Mouse (Mus musculus) neural tube, embryonic 14.5 days (tissue): ENCODE measurements around the gene Trp63. TPM values are rescaled to one million over a fixed set of nuclear protein-coding genes. Genes with fewer than 3 reads are reported as not detected.

Experiments
- ATAC-seq: fragments of 200-750 bp; cut with Nextera tagmentation; 2 replicates; pipeline ENCODE4 v1.8.0; 2017; ENCODE audit warnings: low read depth, mild to moderate bottlenecking, moderate TSS enrichment, moderate library complexity
- H3K27ac ChIP-seq: fragments of 300-500 bp; sonication (generic); 2 replicates; pipeline ENCODE4 v1.5.1; 2014; ENCODE audit warnings: low read depth, mild to moderate bottlenecking, control low read depth, low read length, moderate library complexity, mixed read lengths
- H3K27me3 ChIP-seq: fragments of 300-500 bp; sonication (generic); 2 replicates; pipeline ENCODE4 v1.6.1; 2014; ENCODE audit warnings: low read length; ENCODE audit not compliant: control insufficient read depth, insufficient read depth
- H3K36me3 ChIP-seq: fragments of 300-500 bp; sonication (generic); 2 replicates; pipeline ENCODE4 v1.6.1; 2014; ENCODE audit warnings: low read length, mixed read lengths; ENCODE audit not compliant: control insufficient read depth, insufficient read depth
- H3K4me1 ChIP-seq: fragments of 300-500 bp; sonication (generic); 2 replicates; pipeline ENCODE4 v1.6.1; 2014; ENCODE audit warnings: low read length; ENCODE audit not compliant: control insufficient read depth, insufficient read depth
- H3K4me2 ChIP-seq: fragments of 300-500 bp; sonication (generic); 2 replicates; pipeline ENCODE4 v1.6.1; 2014; ENCODE audit warnings: mild to moderate bottlenecking, low read depth, low read length, control low read depth
- H3K4me3 ChIP-seq: fragments of 300-500 bp; sonication (generic); 2 replicates; pipeline ENCODE4 v1.5.1; 2014; ENCODE audit warnings: low read depth, low read length, control low read depth, mixed read lengths
- H3K9ac ChIP-seq: fragments of 300-500 bp; sonication (generic); replicated peaks from 2 replicates; pipeline ENCODE4 v1.6.1; 2014; ENCODE audit warnings: low read depth, mild to moderate bottlenecking, control low read depth, low read length, mixed read lengths
- H3K9me3 ChIP-seq: fragments of 300-500 bp; sonication (generic); 2 replicates; pipeline ENCODE4 v1.6.1; 2016; ENCODE audit warnings: low read length; ENCODE audit not compliant: control insufficient read depth
- WGBS: fragments of 180-500 bp; shearing (Covaris S2); extraction: QIAGEN DNeasy Blood & Tissue Kit; methylation state at CpG from one replicate; pipeline ENCODE4 v1.1.7; 2014; 5-methylcytosine and 5-hydroxymethylcytosine counted together
- polyA plus RNA-seq: library from polyadenylated mRNA; unstranded; fragments of >200 nt; fragmentation: Nextera tagmentation; extraction: Ambion mirVana; gene quantifications from 2 replicates; pipeline ENCODE4 v1.2.1, GENCODE M21; 2014

The Trp63 gene
- polyA plus RNA-seq, 1 experiment from 2014 or later = 0.15 TPM

- Histone ChIP-seq H3K9ac (no peak overlapping the region), H3K4me2 (no peak overlapping the region), H3K27me3 (no peaks in the 10 kb centered on the region), H3K36me3 (no peaks in the 10 kb centered on the region), H3K4me1 (no peaks in the 10 kb centered on the region), H3K9me3 (no peaks in the 10 kb centered on the region), H3K27ac (no peak overlapping the region), H3K4me3 (no peak overlapping the region)
- no peak for ATAC-seq
These were observed 116.1 kb downstream of the Trp63 start for GRCm38 (mm10) chr16:25799618-25800017.

GRCm38 (mm10) chr16:25804955-25805354, 121.4 kb downstream of the Trp63 start:
- no peak overlapping the region for H3K27ac ChIP-seq
- ATAC-seq = no peak
- no peak overlapping the region for H3K4me2 ChIP-seq
- 75% methylated on average over 3 of the region's 3 CpGs for WGBS
- no peak overlapping the region for H3K4me3 ChIP-seq
- no peaks in the 10 kb centered on the region for H3K9me3 ChIP-seq
- no peaks in the 10 kb centered on the region for H3K27me3 ChIP-seq
- no peak overlapping the region for H3K9ac ChIP-seq
- H3K36me3 ChIP-seq = no peaks in the 10 kb centered on the region
- no peaks in the 10 kb centered on the region for H3K4me1 ChIP-seq

GRCm38 (mm10) chr16:25807116-25807515, 123.6 kb downstream of the Trp63 start:
- Histone ChIP-seq H3K9me3 (no peaks in the 10 kb centered on the region), H3K4me3 (no peak overlapping the region), H3K9ac (no peak overlapping the region), H3K4me2 (no peak overlapping the region), H3K4me1 (no peaks in the 10 kb centered on the region), H3K36me3 (no peaks in the 10 kb centered on the region), H3K27ac (no peak overlapping the region), H3K27me3 (no peaks in the 10 kb centered on the region)
- ATAC-seq = no peak

- 7% methylated on average over 10 of the region's 10 CpGs for WGBS
- no peak overlapping the region for H3K9ac ChIP-seq
- H3K4me2 ChIP-seq = no peak overlapping the region
- H3K27me3 ChIP-seq = no peaks in the 10 kb centered on the region
- no peak overlapping the region for H3K4me3 ChIP-seq
- ATAC-seq = no peak
- no peaks in the 10 kb centered on the region for H3K9me3 ChIP-seq
- no peak overlapping the region for H3K27ac ChIP-seq
- no peaks in the 10 kb centered on the region for H3K4me1 ChIP-seq
- no peaks in the 10 kb centered on the region for H3K36me3 ChIP-seq
These were observed 134.4 kb downstream of the Trp63 start for GRCm38 (mm10) chr16:25817753-25818624.

GRCm38 (mm10) chr16:25826016-25826415, 142.5 kb downstream of the Trp63 start:
- Histone ChIP-seq H3K4me1 (no peaks in the 10 kb centered on the region), H3K9ac (no peak overlapping the region), H3K27ac (no peak overlapping the region), H3K36me3 (no peaks in the 10 kb centered on the region), H3K4me2 (no peak overlapping the region), H3K27me3 (no peaks in the 10 kb centered on the region), H3K9me3 (no peaks in the 10 kb centered on the region), H3K4me3 (no peak overlapping the region)
- 61% methylated on average over 7 of the region's 7 CpGs for WGBS
- no peak for ATAC-seq

GRCm38 (mm10) chr16:25832576-25832975, 149.0 kb downstream of the Trp63 start:
- WGBS = 82% methylated on average over 4 of the region's 4 CpGs
- Histone ChIP-seq H3K9me3 (no peaks in the 10 kb centered on the region), H3K27ac (no peak overlapping the region), H3K4me3 (no peak overlapping the region), H3K4me2 (no peak overlapping the region), H3K27me3 (no peaks in the 10 kb centered on the region), H3K9ac (no peak overlapping the region), H3K36me3 (no peaks in the 10 kb centered on the region), H3K4me1 (no peaks in the 10 kb centered on the region)
- ATAC-seq = no peak

GRCm38 (mm10) chr16:25835301-25835700, 151.7 kb downstream of the Trp63 start:
- H3K36me3 ChIP-seq = no peaks in the 10 kb centered on the region
- no peak overlapping the region for H3K4me3 ChIP-seq
- no peak overlapping the region for H3K4me2 ChIP-seq
- 87% methylated on average over 3 of the region's 3 CpGs for WGBS
- H3K9me3 ChIP-seq = no peaks in the 10 kb centered on the region
- no peak overlapping the region for H3K9ac ChIP-seq
- H3K4me1 ChIP-seq = no peaks in the 10 kb centered on the region
- no peak for ATAC-seq
- no peaks in the 10 kb centered on the region for H3K27me3 ChIP-seq
- no peak overlapping the region for H3K27ac ChIP-seq

- H3K9ac ChIP-seq = no peak overlapping the region
- H3K4me2 ChIP-seq = no peak overlapping the region
- H3K36me3 ChIP-seq = no peaks in the 10 kb centered on the region
- H3K27ac ChIP-seq = no peak overlapping the region
- 88% methylated on average over 5 of the region's 5 CpGs for WGBS
- no peaks in the 10 kb centered on the region for H3K27me3 ChIP-seq
- H3K4me3 ChIP-seq = no peak overlapping the region
- H3K9me3 ChIP-seq = no peaks in the 10 kb centered on the region
- no peak for ATAC-seq
- H3K4me1 ChIP-seq = no peaks in the 10 kb centered on the region
These were observed 152.2 kb downstream of the Trp63 start for GRCm38 (mm10) chr16:25835723-25836122.

- WGBS = 85% methylated on average over 6 of the region's 6 CpGs
- Histone ChIP-seq H3K4me3 (no peak overlapping the region), H3K36me3 (no peaks in the 10 kb centered on the region), H3K9me3 (no peaks in the 10 kb centered on the region), H3K4me1 (no peaks in the 10 kb centered on the region), H3K9ac (no peak overlapping the region), H3K27ac (no peak overlapping the region), H3K27me3 (no peaks in the 10 kb centered on the region), H3K4me2 (no peak overlapping the region)
- no peak for ATAC-seq
These were observed 159.4 kb downstream of the Trp63 start for GRCm38 (mm10) chr16:25842996-25843395.
